Mouse (Mus musculus): ENCODE data around the gene Anapc16.

GRCm38 (mm10) chr10:59982379-59982873 lies 20.5 kb downstream of the Anapc16 start:
- TF ChIP-seq HCFC1 (IDR thresholded peaks at IDR 0.05; ENCODE audit: borderline replicate concordance, insufficient read depth, low read length) (no peak), ZC3H11A (IDR thresholded peaks at IDR 0.05; ENCODE audit: borderline replicate concordance, low read depth, low read length) (no peak), CHD2 (IDR thresholded peaks at IDR 0.05; ENCODE audit: low read depth, low read length) (no peak), ZNF384 (IDR thresholded peaks at IDR 0.05; ENCODE audit: low read depth, low read length) (no peak), MAFK (IDR thresholded peaks at IDR 0.05; ENCODE audit: insufficient read depth, low read depth, low read length) (no peak)

Measured in ES-E14 (cell line).